Mouse (Mus musculus) ovary, postnatal 10 days (tissue): ENCODE measurements around the gene Lax1.
"Not testable (repeated sequence)": the region's sequence is repeated elsewhere in the genome, so short reads cannot be mapped to it uniquely, and the experiment has no call there.

ENCODE experiments used
- DNase-seq: peaks from one replicate; pipeline ENCODE4 v3.0.0; 2022; ENCODE audit warnings: low spot score

Lax1 gene

GRCm38 (mm10) chr1:133689897-133690296, at the start of gene Lax1:
TSS of gene Lax1 (minus strand) at chr1:133690108.
- no peak for DNase-seq

- no peak for DNase-seq
Measured at GRCm38 (mm10) chr1:133736664-133737063, 46.8 kb upstream of the Lax1 start.

GRCm38 (mm10) chr1:133735995-133736652, 46.2 kb upstream of the Lax1 start:
- DNase-seq, result no peak

GRCm38 (mm10) chr1:133732814-133733213, 42.9 kb upstream of the Lax1 start:
- no peak for DNase-seq

GRCm38 (mm10) chr1:133728339-133728738, 38.4 kb upstream of the Lax1 start:
- no peak for DNase-seq

GRCm38 (mm10) chr1:133720342-133720741, 30.4 kb upstream of the Lax1 start:
- DNase-seq, result no peak

- DNase-seq, result no peak
Measured at GRCm38 (mm10) chr1:133718786-133719185, 28.9 kb upstream of the Lax1 start.

- DNase-seq, result no peak
Measured at GRCm38 (mm10) chr1:133718296-133718695, 28.4 kb upstream of the Lax1 start.

GRCm38 (mm10) chr1:133716464-133716863, 26.6 kb upstream of the Lax1 start:
- DNase-seq, result no peak

- DNase-seq, result no peak
Measured at GRCm38 (mm10) chr1:133715191-133715590, 25.3 kb upstream of the Lax1 start.

- no peak for DNase-seq
Measured at GRCm38 (mm10) chr1:133713009-133713370, 23.1 kb upstream of the Lax1 start.

- no peak for DNase-seq
Measured at GRCm38 (mm10) chr1:133712288-133713008, 22.5 kb upstream of the Lax1 start.

GRCm38 (mm10) chr1:133711376-133711775, 21.5 kb upstream of the Lax1 start:
- no peak for DNase-seq

GRCm38 (mm10) chr1:133710895-133711294, 21.0 kb upstream of the Lax1 start:
- DNase-seq, result no peak

- no peak for DNase-seq
Measured at GRCm38 (mm10) chr1:133709292-133709691, 19.4 kb upstream of the Lax1 start.

GRCm38 (mm10) chr1:133701824-133702223, 11.9 kb upstream of the Lax1 start:
- DNase-seq, result not testable (repeated sequence)

GRCm38 (mm10) chr1:133697935-133698620, 8.2 kb upstream of the Lax1 start:
- DNase-seq, result no peak

GRCm38 (mm10) chr1:133695901-133696300, 6.0 kb upstream of the Lax1 start:
- peak; percentile 29 for DNase-seq

- DNase-seq, result no peak
Measured at GRCm38 (mm10) chr1:133694876-133695275, 5.0 kb upstream of the Lax1 start.

- no peak for DNase-seq
Measured at GRCm38 (mm10) chr1:133694301-133694700, 4.4 kb upstream of the Lax1 start.

GRCm38 (mm10) chr1:133693536-133694114, 3.7 kb upstream of the Lax1 start:
- DNase-seq, result no peak

- DNase-seq, result no peak
Measured at GRCm38 (mm10) chr1:133692195-133692594, 2.3 kb upstream of the Lax1 start.

- no peak for DNase-seq
Measured at GRCm38 (mm10) chr1:133691046-133691445, 1.1 kb upstream of the Lax1 start.
